In genomic region chr7:100952686-100953085, GRCm38 (mm10) we compare ENCODE assay signal across 19 mouse cellular contexts. TPM values are rescaled to one million over a fixed set of nuclear protein-coding genes. Genes with fewer than 3 reads are reported as not detected.
DNase-seq lines count a peak whose midpoint lies in the region; ATAC-seq and TF ChIP-seq lines count a peak whose summit lies in the region.
"Had no signal": no experiment of that assay in that cellular context is flagged by ENCODE, and none has a peak within 500 bp of the region (broad histone marks: within the 10 kb centered on the region; RNA-seq: fewer than 3 reads in every experiment).

No protein-coding gene starts in this region.

- H3K27me3 ChIP-seq in heart, embryonic 12.5 days (replicated peaks), result peaks cover 15% of the 10 kb centered on the region
- no peaks in the 10 kb centered on the region for H3K27me3 ChIP-seq in spleen, adult 2 months (ENCODE audit: control insufficient read depth, insufficient read depth, low read length)
- H3K27me3 ChIP-seq in heart, postnatal 0 days (ENCODE audit: control insufficient read depth, insufficient read depth, low read length), result no peaks in the 10 kb centered on the region
- H3K27me3 ChIP-seq in forebrain, embryonic 12.5 days, result no peaks in the 10 kb centered on the region
- H3K27me3 ChIP-seq: embryonic facial prominence, embryonic 12.5 days; hindbrain, embryonic 15.5 days; intestine, embryonic 15.5 days; limb, embryonic 13.5 days had no signal

- H3K36me3 ChIP-seq in heart, embryonic 12.5 days, result no peaks in the 10 kb centered on the region
- no peaks in the 10 kb centered on the region for H3K36me3 ChIP-seq in spleen, adult 2 months (ENCODE audit: control insufficient read depth, insufficient read depth, low read length)
- no peaks in the 10 kb centered on the region for H3K36me3 ChIP-seq in heart, postnatal 0 days (replicated peaks; ENCODE audit: control insufficient read depth, insufficient read depth, low read length)
- H3K36me3 ChIP-seq in forebrain, embryonic 12.5 days (replicated peaks), result no peaks in the 10 kb centered on the region
- H3K36me3 ChIP-seq: embryonic facial prominence, embryonic 12.5 days; hindbrain, embryonic 15.5 days; intestine, embryonic 15.5 days; limb, embryonic 13.5 days; midbrain, embryonic 10.5 days had no signal

- no peak for ATAC-seq in heart, embryonic 12.5 days (ENCODE audit: insufficient number of reproducible peaks, low FRiP score)
- ATAC-seq in heart, postnatal 0 days (ENCODE audit: insufficient read depth, low read depth), result no peak
- no peak for ATAC-seq in forebrain, embryonic 12.5 days (ENCODE audit: low FRiP score)
- ATAC-seq in megakaryocyte progenitor cell, adult 5-6 weeks (replicated peaks; ENCODE audit: poor library complexity), result no peak
- ATAC-seq: forebrain, embryonic 16.5 days had no signal

- H3K9me3 ChIP-seq in heart, embryonic 12.5 days (replicated peaks), result no peaks in the 10 kb centered on the region
- no peaks in the 10 kb centered on the region for H3K9me3 ChIP-seq in heart, postnatal 0 days (replicated peaks; ENCODE audit: control insufficient read depth, low read length)
- H3K9me3 ChIP-seq in forebrain, embryonic 12.5 days, result no peaks in the 10 kb centered on the region
- H3K9me3 ChIP-seq: embryonic facial prominence, embryonic 12.5 days; hindbrain, embryonic 15.5 days; intestine, embryonic 15.5 days; limb, embryonic 13.5 days; midbrain, embryonic 10.5 days had no signal

- no peak for TF ChIP-seq EP300 in heart, postnatal 0 days (IDR thresholded peaks at IDR 0.05; ENCODE audit: low read depth)

- H3K4me1 ChIP-seq in heart, embryonic 12.5 days (replicated peaks), result peaks cover 35% of the 10 kb centered on the region
- peaks cover 14% of the 10 kb centered on the region; the same call in 1 of the 2 replicates for H3K4me1 ChIP-seq in spleen, adult 2 months (ENCODE audit: control insufficient read depth, insufficient read depth, insufficient read length)
- peaks cover 9% of the 10 kb centered on the region for H3K4me1 ChIP-seq in heart, postnatal 0 days (ENCODE audit: control insufficient read depth, insufficient read depth)
- H3K4me1 ChIP-seq in forebrain, embryonic 12.5 days, result no peaks in the 10 kb centered on the region
- H3K4me1 ChIP-seq: hindbrain, embryonic 15.5 days had no signal

- peak overlapping the region; percentile 71 for H3K27ac ChIP-seq in heart, embryonic 12.5 days (ENCODE audit: poor library complexity, severe bottlenecking)
- H3K27ac ChIP-seq in spleen, adult 2 months (ENCODE audit: insufficient read depth, low read length), result peak overlapping the region; percentile 16; the same call in 1 of the 2 replicates
- peak overlapping the region; percentile 46 for H3K27ac ChIP-seq in heart, postnatal 0 days (ENCODE audit: low read depth)
- H3K27ac ChIP-seq in forebrain, embryonic 12.5 days, result no peak overlapping the region
- H3K27ac ChIP-seq: embryonic facial prominence, embryonic 12.5 days; hindbrain, embryonic 15.5 days; intestine, embryonic 15.5 days; limb, embryonic 13.5 days; midbrain, embryonic 10.5 days had no signal

- no peak overlapping the region for H3K4me3 ChIP-seq in heart, embryonic 12.5 days
- H3K4me3 ChIP-seq in spleen, adult 2 months (ENCODE audit: extremely low read depth, insufficient read depth, insufficient read length), result no peak overlapping the region
- H3K4me3 ChIP-seq in heart, postnatal 0 days (ENCODE audit: low read depth, low read length), result no peak overlapping the region
- H3K4me3 ChIP-seq in forebrain, embryonic 12.5 days (replicated peaks), result no peak overlapping the region
- H3K4me3 ChIP-seq: embryonic facial prominence, embryonic 12.5 days; hindbrain, embryonic 15.5 days; intestine, embryonic 15.5 days; limb, embryonic 13.5 days; midbrain, embryonic 10.5 days had no signal

- WGBS in heart, embryonic 12.5 days, result 44% methylated on average over 7 of the region's 7 CpGs
- 86% methylated on average over 7 of the region's 7 CpGs for WGBS in spleen, adult 2 months
- WGBS in heart, postnatal 0 days, result 61% methylated on average over 7 of the region's 7 CpGs
- WGBS in forebrain, embryonic 12.5 days, result 88% methylated on average over 7 of the region's 7 CpGs

- intact Hi-C loops in heart, postnatal 10 days (cut with DNase I), result no loop called here

- DNase-seq in heart, postnatal 10 days, result no peak
- DNase-seq in spleen, adult 2 months (ENCODE audit: low read depth in 1 of 2, low spot score in 2 of 2), result no peak
- no peak for DNase-seq in spleen, postnatal 4 days (ENCODE audit: low spot score in 2 of 2)
- no peak for DNase-seq in heart, postnatal 0 days (ENCODE audit: low spot score)
- DNase-seq: cerebellum, adult 9-11 months; kidney, postnatal 4 days; right cerebral cortex, postnatal 25 days; thymus, postnatal 25 days had no signal

- no peak overlapping the region for H3K9ac ChIP-seq in heart, embryonic 12.5 days
- no peak overlapping the region for H3K9ac ChIP-seq in heart, postnatal 0 days (replicated peaks; ENCODE audit: low read depth, low read length)
- no peak overlapping the region for H3K9ac ChIP-seq in forebrain, embryonic 12.5 days
- H3K9ac ChIP-seq: embryonic facial prominence, embryonic 12.5 days; hindbrain, embryonic 15.5 days; intestine, embryonic 15.5 days; limb, embryonic 13.5 days; lung, embryonic 14.5 days had no signal

- H3K4me2 ChIP-seq in heart, embryonic 12.5 days, result no peak overlapping the region
- H3K4me2 ChIP-seq in heart, postnatal 0 days (ENCODE audit: low read depth, low read length), result no peak overlapping the region
- H3K4me2 ChIP-seq in forebrain, embryonic 12.5 days, result no peak overlapping the region
- H3K4me2 ChIP-seq: embryonic facial prominence, embryonic 12.5 days; hindbrain, embryonic 15.5 days; intestine, embryonic 15.5 days; limb, embryonic 13.5 days; lung, embryonic 14.5 days had no signal

- no peak for TF ChIP-seq POLR2A in spleen, adult 2 months (IDR thresholded peaks at IDR 0.05; ENCODE audit: low read depth, low read length)

- no peak for TF ChIP-seq CTCF in spleen, adult 2 months (IDR thresholded peaks at IDR 0.05; ENCODE audit: extremely low read depth, insufficient read depth, insufficient read length, insufficient replicate concordance)
- no peak for TF ChIP-seq CTCF in heart, postnatal 0 days (IDR thresholded peaks at IDR 0.05; ENCODE audit: low read depth)

RNA-seq across cellular contexts. Expression of gene Arhgef17, which starts 20.8 kb away (rescaled TPM):
- polyA plus RNA-seq in heart, embryonic 12.5 days (2016; fragmentation: Nextera tagmentation; extraction: Ambion mirVana), result 8.7 and 10.6 TPM in 2 replicates
- 10 to 100 TPM; 32.9 to 41.2 TPM for total RNA-seq in heart, postnatal 10 days (2021)
- polyA plus RNA-seq in spleen, adult 2 months (2012; rRNA removed), result 12.3 and 13.5 TPM in 2 replicates
- 28.4 and 42.3 TPM in 2 replicates for total RNA-seq in heart, postnatal 0 days (2014; rRNA removed; ENCODE audit: low replicate concordance)
- polyA plus RNA-seq in heart, postnatal 0 days (2015; fragmentation: Nextera tagmentation; extraction: Ambion mirVana), result 2.6 and 2.8 TPM in 2 replicates
- 6.5 and 8.1 TPM in 2 replicates for polyA plus RNA-seq in forebrain, embryonic 12.5 days (2016; fragmentation: Nextera tagmentation; extraction: Ambion mirVana)
- 0.12 and 0.44 TPM in 2 replicates for total RNA-seq in megakaryocyte progenitor cell, adult 5-6 weeks (2015)
- total RNA-seq in megakaryocyte progenitor cell, adult 5-6 weeks (2017), result 0.08 TPM in 1 of 2 replicates, not detected in the other
- total RNA-seq: neutrophil, adult 5-6 weeks had no signal

RNA-seq across cellular contexts. Expression of gene P2ry6, which starts 21.8 kb away (rescaled TPM):
- 2.3 and 2.6 TPM in 2 replicates for polyA plus RNA-seq in heart, embryonic 12.5 days (2016; fragmentation: Nextera tagmentation; extraction: Ambion mirVana)
- total RNA-seq in heart, postnatal 10 days (2021), result 1 to 10 TPM; 3.7 to 3.9 TPM
- polyA plus RNA-seq in spleen, adult 2 months (2012; rRNA removed), result 36.0 and 46.0 TPM in 2 replicates
- total RNA-seq in heart, postnatal 0 days (2014; rRNA removed; ENCODE audit: low replicate concordance), result 1.0 and 4.5 TPM in 2 replicates
- 3.5 and 3.9 TPM in 2 replicates for polyA plus RNA-seq in heart, postnatal 0 days (2015; fragmentation: Nextera tagmentation; extraction: Ambion mirVana)
- 1.9 and 2.7 TPM in 2 replicates for polyA plus RNA-seq in forebrain, embryonic 12.5 days (2016; fragmentation: Nextera tagmentation; extraction: Ambion mirVana)
- 0.42 and 0.49 TPM in 2 replicates for total RNA-seq in megakaryocyte progenitor cell, adult 5-6 weeks (2015)
- 0.04 TPM in 1 of 2 replicates, not detected in the other for total RNA-seq in megakaryocyte progenitor cell, adult 5-6 weeks (2017)

RNA-seq across cellular contexts. Expression of gene P2ry2, which starts 60.0 kb away (rescaled TPM):
- 1.1 and 1.2 TPM in 2 replicates for polyA plus RNA-seq in heart, embryonic 12.5 days (2016; fragmentation: Nextera tagmentation; extraction: Ambion mirVana)
- 10 to 100 TPM; 13.5 to 15.8 TPM for total RNA-seq in heart, postnatal 10 days (2021)
- polyA plus RNA-seq in spleen, adult 2 months (2012; rRNA removed), result 7.7 and 8.9 TPM in 2 replicates
- total RNA-seq in heart, postnatal 0 days (2014; rRNA removed; ENCODE audit: low replicate concordance), result 8.0 and 12.9 TPM in 2 replicates
- 3.0 and 3.8 TPM in 2 replicates for polyA plus RNA-seq in heart, postnatal 0 days (2015; fragmentation: Nextera tagmentation; extraction: Ambion mirVana)
- 0.12 and 0.15 TPM in 2 replicates for polyA plus RNA-seq in forebrain, embryonic 12.5 days (2016; fragmentation: Nextera tagmentation; extraction: Ambion mirVana)
- 5.5 and 5.7 TPM in 2 replicates for total RNA-seq in megakaryocyte progenitor cell, adult 5-6 weeks (2015)
- 6.8 and 6.9 TPM in 2 replicates for total RNA-seq in megakaryocyte progenitor cell, adult 5-6 weeks (2017)
- polyA plus RNA-seq: forebrain, embryonic 16.5 days had no signal
